Mouse (Mus musculus) c-Kit-negative CD71-positive TER-119-positive erythroid progenitor cells, embryonic 14.5 days (primary cell): ENCODE measurements at regions not wholly inside any gene's neighbourhood (a gene's known extent, or its start where the extent isn't known, plus 50 kb on each side); places are given as distances from the start of the nearest gene placed in this dataset.

Experiments
- DNase-seq: peaks from one replicate; pipeline ENCODE4 v3.0.0-alpha.2; 2013; ENCODE audit warnings: low read depth, low spot score

DNA sequence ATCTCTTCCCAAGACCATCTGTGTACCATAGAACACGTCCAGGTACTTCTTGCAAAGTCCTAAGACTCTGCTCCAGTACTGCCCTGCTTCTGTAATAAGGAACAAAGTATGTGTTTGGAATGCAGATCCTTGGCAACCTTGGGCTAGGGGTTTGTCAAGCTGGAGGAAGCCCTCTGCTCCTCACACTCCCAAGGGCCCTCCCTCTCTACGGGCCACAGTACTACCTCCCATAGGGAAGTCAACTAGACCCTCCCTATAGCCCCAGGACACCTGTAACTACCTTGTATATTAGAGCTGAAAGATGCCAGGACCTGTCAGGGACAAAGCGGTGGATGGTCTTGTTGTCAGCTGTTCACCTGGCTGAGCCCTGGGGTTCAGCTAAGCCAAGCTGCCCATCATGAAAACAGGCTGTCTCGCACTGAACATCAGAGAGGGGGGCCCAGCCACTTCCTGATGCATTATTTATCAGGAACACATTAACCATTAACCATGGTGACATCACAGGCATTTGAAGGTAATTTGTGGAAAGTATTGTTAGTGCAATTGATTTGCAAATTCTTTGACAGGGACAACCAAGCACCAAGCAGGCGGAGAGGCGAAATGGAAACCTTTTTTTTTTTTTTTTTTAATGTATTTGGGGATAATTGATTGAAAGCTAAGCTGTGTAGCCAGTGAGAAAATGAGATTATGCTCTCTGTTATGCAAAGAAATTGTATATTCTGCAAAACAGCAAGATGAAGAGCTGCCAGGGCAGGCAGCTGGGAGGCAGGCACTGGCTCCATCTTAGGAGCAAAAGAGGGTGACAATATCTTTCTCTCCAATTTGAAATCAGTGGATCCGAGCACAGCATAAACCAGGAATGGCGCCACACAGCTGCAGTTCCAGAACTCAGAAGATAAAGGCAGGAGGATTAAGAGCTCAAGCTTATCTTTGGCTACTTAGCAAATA, 110.5 kb upstream of the Hs6st1 start:
- DNase-seq: no peak

DNA sequence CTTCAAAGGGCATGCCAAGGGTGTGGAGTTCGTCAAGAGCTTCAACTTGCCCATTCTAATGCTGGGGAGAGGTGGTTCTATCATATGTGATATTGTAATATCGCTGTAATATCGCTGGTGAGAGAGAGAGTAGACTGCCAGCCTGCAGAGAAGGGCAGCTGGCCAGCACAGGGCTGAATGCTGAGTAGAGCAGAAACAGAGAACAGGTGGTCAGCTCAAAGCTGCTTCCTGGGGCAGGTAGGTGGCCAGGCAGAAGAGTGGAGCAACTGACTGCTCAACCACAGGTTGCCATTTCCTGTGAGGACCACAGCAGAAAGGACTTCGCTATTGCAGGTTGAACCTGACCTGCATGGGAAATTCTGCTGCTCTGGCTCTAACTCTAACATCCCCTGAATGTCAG, 108.5 kb upstream of the Hs6st1 start:
- DNase-seq: no peak

DNA sequence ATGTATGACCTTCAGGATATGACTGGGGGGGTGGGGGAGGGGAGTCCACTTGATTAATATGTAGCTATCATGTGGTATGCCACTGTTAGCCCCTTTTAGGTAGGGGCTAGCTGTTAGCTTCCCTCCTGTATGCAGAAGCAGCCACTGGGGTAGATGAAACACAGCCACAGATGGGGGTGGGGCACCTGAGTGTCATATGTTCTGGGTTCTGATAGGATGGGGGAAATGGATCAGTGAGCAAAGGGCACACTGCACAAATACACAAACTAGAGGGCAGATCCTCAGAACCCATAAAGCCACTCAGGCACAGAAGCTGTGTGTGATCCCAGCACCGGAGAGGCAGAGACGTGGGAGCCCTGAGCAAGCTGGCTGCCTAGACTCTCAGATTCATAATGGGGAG, 107.4 kb upstream of the Hs6st1 start:
- no peak for DNase-seq

DNA sequence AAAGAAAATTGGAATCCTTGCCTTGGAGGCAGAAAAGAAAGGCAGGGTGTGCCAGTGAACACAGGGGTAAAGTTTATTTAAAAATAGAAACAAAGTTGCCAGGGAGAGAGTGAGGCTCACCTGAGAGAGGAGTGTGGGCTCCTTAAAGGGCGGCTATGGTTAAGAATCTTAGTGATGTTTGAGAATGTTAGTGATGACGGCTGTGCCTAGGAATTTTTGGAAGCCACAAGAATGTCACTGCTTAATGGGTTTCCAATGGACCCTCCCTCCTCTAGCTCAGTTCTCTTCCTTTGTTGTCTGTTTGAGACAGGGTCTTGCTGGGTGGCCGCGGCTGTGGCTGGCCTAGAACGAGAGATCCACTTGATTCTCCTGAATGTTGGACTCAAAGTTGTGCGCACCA, 106.3 kb upstream of the Hs6st1 start:
- no peak for DNase-seq

DNA sequence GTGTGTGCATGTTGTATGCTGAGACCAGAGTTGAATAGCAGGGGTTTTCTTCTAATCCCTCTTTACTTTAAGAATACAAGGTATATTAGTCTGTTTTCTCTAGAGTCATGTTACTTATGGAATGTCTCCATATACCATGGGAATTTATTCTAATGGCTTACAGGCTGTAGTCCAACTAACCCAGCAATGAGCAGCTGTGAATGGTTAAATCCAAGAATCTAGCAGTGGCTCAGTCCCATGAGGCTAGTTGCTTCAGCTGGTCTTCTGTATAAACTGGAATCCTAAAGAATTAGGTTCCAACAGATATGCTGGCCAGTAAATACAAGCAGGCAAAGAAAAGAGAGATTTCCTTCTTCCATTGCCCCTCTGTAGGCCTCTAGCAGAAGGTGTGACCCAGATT, 99.7 kb upstream of the Hs6st1 start:
- DNase-seq: no peak

DNA sequence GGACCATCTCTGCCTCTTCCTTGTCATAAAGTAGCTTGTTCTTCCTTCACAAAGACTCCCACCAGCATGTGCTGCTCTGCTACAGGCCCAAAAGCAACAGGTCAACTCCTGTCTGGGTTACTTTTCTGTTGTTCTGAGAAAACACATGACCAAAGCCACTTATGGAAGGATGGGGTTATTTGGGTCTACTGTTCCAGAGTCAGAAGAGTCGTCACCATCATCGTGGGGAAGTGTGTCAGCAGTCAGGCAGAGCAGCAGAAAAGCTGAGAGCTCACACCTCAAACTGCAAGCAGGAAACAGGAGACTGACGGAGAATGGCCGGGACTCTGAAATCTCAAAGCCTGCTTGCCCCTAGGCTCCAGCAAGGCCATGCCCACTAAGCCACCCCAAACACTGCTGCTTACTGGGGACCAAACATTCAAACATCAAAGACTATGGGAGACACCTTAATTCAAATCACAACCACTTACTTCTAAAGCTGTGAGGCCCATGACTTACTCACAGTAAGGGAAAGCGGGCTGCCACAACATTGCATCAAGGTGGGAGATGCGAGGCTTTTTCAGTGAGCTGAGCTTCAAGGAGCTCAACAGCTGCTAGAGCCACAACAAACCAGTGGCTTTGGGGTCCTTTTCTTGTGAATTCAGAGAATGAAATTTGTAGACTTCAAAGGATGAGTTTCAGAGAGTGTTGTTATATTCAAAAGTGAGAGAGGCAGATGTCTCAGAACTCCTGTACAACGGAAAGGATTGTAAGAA, 96.6 kb upstream of the Hs6st1 start:
- DNase-seq: no peak

DNA sequence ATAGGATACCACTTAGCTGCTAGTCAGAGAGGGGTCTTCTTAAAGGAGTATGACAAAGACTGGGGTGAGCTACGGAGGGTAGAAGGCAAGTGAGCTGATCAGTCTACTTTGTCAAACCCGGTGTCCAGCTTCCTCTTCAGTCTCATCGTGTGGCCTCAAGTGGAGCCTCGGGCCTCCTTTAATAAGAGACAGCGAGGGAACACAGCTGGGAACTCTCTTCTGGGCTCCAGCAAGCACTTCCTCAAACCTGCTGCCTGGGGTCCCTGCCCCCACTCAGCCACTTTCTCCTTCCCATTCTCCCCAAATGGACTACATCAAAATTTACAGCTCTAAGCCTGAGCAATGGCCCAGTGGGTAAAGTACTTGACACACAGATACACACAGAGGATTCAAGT, 96.0 kb upstream of the Hs6st1 start:
- DNase-seq: no peak

DNA sequence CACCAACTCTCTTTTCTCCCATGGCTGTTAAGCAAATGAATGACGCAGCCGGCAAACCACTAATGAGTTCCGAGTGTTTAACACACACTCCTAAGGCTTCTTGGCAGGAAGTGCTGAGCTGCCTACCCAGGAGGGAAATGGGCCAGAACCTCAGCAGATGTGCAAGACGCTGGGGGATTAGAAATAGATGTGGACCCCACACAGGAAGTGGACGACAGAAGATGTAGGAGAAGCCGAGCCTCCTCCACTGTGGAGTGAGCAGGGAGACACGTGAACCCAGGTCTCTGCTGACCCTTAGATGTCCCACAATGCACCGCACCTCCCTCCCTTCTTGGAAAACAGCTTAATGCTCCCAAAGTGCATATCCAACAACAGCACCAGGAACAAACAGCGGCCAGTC, 94.8 kb upstream of the Hs6st1 start:
- no peak for DNase-seq

DNA sequence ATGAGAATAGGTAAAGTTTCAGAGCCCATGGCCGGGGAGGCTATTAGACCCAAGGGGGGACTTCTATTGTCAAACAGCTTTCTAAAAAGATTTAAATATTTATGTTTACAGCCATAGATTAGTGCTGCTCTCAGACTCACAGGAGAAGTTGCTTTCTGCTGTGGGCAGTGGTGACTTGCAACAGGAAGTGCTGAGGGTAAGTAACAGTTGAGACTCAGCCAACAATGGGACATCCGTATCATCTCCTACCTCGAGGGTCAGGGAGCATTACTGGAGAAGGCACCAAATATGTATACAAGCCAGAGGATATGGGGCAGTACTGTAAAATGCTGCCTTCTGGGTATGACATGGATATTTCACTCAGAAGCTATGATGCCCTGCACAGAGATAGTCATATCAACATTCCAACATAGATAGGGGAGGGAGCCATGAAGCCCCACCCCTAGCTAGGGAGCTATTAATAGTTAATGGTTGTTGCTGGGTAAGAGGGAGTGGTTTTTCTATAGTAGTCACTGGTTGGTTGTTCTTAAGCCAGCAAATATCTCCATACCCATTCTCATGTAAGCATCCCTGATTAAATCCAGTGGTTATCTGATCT, 92.5 kb upstream of the Hs6st1 start:
- DNase-seq: peak; percentile 17

DNA sequence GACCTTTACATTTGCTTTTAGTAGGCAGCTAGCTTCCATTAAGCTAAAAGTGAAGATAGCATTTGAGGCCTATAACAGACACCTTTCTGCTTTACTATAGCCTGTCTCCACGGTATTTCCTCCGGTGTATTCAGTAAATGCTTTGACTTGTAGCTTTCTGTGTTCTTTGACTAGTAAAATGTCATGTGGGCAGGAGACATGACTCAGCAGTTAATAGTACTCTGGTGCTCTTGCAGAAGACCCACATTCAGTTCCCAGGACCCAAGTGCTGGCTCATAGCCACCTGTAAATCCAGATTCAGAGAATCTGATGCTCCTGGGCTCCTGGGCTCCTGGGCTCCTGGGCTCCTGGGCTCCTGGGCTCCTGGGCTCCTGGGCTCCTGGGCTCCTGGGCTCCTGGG, 91.7 kb upstream of the Hs6st1 start:
- DNase-seq: peak; percentile 24

DNA sequence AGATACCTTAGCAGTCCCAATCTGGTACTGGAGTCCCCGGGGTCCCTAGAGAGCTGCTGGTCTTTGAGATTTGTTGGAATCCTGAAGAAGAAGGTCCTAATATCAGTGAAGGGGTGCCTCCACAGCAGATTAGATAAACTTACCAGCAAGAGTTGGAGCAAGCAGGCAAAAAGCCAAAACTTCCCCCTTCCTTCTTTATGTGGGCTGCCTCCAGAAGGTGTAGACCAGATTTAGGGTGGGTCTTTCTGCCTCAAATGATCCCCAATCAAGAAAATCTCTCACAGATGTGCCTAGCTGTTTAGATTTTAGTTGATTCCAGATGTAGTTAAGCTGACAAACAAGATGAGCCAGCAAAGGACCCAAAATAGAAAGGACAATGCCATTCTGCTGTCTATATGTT, 90.1 kb upstream of the Hs6st1 start:
- DNase-seq: no peak

DNA sequence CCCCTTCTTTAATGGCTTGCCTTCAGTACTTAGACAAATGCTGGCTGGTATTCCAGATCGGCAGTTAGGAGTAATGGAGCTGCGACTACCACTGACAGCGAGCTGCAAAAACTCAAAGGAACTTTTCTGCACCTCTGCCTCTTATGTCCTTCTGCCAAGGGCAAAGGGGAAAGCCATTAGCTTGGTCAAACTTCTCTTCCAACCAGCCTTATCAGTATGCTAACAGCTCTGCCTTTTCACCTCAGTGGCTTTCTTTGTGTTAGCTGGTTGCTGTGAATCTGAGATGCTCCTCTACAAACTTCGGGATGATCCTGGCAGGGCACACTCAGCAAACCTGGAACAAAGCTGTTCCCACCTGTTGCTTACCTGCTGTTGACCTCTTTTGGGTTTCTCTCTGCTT, 89.4 kb upstream of the Hs6st1 start:
- no peak for DNase-seq

DNA sequence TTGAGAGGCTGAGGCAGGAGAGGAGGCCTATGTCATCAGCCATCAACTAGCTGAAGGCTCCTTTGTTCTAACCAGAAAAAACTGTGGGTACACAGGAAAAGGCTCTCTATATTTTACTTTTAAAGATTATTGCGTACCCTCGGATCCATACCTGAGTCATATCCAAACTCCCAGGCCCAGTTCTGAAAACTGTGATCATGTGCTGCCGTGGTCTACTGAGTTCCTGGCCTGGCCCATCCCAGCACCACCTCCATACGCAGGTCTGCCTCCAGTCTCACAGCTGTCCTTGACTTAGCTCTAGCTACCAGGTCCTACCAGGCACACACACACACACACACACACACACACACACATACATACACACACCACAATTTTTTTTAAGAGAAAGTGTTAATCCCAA, 87.0 kb upstream of the Hs6st1 start:
- DNase-seq: no peak

DNA sequence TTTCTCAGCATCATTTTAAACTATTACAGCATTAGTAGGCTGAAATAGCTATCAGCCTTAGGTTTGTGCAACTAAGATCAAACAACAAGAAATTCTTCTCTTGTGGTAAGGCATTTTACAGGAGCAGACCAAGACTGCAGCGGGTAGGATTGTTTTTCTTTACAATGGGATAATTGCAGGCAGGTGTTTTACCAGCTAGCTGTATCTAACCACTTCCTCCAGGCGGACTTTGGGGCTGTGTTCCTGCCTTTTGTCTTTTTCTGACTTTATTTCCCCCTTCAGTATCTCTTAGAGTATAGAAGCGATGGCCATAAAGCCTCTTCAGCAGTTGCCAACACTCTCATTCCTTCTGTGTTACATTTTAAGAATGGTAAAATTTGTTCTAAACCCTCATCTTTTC, 84.8 kb upstream of the Hs6st1 start:
- DNase-seq: no peak

DNA sequence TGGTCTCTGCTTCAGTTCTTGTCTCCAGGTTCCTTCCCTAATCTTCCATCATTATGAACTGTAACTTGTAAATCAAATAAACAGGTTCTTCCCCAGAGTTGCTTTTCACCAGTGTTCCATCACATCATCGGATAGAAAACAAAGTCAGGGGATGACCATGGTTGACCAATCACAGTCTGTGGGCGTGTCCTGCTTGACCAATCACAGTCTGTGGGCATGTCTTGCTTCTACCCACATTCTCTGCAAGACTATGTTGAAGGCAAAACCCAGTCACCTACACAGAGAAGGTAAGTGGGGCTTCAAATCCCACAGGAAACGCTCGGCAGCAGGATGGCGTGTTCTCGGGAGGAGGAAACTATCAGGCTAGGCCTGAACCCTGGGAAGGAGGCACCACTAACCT, 82.9 kb upstream of the Hs6st1 start:
- no peak for DNase-seq

DNA sequence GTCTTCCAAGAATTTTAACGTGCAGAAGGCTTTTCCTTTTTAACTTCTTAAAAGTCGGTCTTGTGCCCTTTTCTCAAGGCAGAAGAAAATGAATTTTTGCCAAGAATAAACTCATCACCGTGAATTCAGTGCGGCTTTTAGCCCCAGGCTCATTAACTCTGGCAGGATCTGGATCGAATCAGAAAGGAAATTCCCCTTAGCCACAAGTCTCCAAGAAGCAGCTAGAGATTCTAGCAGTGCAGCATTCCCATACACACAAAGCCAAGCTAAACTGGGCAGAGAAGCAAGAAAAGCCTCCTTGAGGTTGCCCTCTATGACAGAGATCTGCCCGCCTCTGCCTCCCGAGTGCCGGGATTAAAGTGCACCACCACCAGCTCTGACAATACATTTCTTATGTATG, 81.5 kb upstream of the Hs6st1 start:
- DNase-seq: no peak

DNA sequence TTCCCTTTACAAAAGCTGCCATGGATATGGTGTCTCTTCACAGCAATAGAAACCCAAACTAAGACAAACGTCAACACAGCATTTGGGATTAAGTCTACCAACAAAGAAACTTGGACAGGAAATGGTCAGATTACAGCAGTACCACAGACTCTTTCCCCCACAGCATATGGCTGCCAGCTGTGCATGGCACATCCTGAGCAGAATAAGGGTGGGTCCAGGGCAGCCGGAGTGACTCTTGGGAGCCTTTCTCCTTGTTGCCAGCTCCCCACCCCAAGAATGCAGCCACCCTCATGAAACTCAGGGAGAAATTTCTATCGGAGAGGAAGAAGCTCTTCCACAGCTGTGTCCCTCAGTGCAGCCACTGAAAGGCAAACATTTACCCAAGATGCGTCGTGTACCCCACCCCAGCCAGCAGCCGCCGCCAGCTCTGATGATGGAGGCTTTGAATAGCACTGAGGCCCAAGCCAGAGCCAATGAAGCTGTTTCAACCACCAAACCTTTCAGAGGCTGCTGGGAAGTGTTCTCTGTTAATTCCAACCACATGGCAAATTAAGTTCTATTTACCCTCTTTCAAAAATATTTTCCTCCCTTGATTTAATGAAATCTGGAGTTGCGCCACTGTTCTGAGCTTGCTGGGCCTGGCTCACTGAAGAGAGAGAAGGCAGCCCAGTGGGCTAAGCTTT, 75.8 kb upstream of the Hs6st1 start:
- DNase-seq: no peak

DNA sequence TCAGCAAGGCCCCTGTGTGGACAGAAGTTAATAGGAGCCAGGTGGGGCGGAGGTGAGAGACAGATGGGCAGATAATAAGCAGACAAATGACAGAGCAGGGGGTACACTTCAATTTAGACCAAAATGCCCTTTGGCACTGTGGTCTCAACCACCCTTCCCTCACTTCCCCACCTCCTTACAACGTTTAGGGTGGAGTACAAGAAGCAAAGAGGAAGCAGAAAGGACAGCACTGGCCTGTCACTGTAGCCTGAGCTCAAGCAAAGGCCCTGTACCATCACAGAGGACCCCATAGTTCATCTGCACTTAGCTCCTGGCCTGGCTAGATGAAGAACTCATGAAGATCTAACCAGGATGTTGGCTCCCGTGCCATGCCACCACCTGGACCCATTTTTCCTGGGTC, 75.3 kb upstream of the Hs6st1 start:
- DNase-seq: no peak

DNA sequence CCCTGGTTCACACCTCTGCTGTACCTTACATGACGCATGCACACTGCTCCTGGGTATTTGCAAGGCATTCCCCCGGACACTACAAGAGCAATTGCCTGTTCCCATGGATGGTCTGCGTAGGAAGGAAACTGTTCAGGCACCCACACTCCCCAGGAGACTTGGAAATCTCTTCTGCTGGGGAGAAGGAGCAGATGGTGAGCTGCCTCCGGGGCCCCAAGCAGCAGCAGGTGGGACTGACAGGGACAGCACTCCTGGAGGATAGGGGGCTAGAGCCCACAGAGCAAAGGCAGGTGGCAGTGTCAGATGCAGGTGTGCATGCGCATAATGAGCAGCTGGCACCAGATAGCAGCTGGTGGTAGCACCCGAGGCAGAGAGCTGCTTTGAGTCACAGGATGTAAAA, 72.5 kb upstream of the Hs6st1 start:
- no peak for DNase-seq

DNA sequence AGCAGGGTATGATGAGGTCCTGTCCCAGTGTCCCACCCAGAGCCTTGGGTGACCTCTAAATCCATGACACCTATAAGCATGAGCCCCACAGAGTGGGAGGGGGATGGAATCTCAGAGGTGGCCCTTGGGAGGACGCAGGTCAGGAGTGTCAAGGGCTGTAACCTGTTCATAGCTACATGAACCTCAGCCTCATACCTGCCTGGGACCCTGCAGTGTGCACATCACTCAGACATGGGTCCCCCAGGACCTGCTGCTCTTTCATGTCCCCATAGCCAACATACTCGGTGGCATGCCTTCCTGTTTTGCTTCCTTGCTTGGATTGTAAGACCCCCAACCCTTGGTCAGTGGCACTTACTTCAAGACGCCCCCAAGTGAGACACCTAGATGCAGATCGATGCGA, 66.9 kb upstream of the Hs6st1 start:
- no peak for DNase-seq

DNA sequence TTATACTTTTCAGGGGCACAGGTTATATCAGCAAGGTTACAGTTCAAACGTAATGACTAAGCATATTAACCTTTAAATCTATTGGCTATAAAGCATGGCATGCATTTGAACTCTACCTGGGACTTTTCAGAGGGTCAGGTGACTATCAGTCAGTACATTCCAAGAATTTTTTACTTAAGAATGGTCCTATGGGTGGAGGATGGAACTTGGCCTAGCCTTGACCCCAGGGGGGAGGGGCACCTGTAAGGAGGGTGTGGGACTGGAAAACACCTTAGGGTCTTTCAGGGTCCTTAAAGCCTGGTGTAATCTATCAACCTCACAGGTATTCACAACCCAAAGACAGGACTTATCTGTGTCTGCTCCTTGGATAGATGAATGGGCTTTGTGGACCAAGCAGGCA, 66.4 kb upstream of the Hs6st1 start:
- DNase-seq: no peak

DNA sequence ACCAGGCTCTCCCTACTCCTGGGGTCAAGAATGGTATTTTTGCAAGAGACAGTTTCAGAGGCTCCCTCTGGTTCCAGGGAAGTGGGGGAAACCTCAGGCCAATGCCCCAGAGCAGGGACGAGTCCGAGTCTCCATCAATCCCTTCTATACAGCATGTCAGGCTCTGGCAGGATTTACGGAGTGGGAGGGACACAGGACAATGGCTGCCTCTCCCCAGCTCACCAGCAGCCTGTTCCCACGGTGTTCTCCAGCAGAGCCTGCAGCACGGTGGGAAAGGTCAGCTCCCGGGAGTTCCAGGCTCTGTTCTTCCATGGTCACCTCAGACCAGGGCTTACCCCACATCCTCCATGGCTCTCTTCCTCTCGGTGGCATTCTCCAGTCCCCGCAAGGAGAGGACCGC, 64.6 kb upstream of the Hs6st1 start:
- DNase-seq: no peak
